Mouse (Mus musculus) frontal cortex, postnatal 10 days (tissue): Measurements from ENCODE around the gene Dlx3.

Experiments
- DNase-seq, 2 experiments: peaks; one replicate each; pipeline ENCODE4 v3.0.0; 2022; ENCODE audit warnings: low spot score in 2 of 2, mixed read lengths in 1 of 2

The Dlx3 gene

GRCm38 (mm10) chr11:95119990-95120632, at the start of gene Dlx3:
Gene Dlx3 (plus strand): TSS chr11:95120119.
- DNase-seq = no peak

- DNase-seq = no peak
These were observed 49.5 kb upstream of the Dlx3 start for GRCm38 (mm10) chr11:95070140-95071107.

- DNase-seq = no peak
These were observed 48.7 kb upstream of the Dlx3 start for GRCm38 (mm10) chr11:95071266-95071665.

GRCm38 (mm10) chr11:95072136-95072535, 47.8 kb upstream of the Dlx3 start:
- DNase-seq = no peak

- DNase-seq = no peak
These were observed 47.1 kb upstream of the Dlx3 start for GRCm38 (mm10) chr11:95072804-95073203.

- no peak for DNase-seq
These were observed 46.1 kb upstream of the Dlx3 start for GRCm38 (mm10) chr11:95073835-95074234.

GRCm38 (mm10) chr11:95074694-95075093, 45.2 kb upstream of the Dlx3 start:
- no peak for DNase-seq

GRCm38 (mm10) chr11:95075197-95076040, 44.5 kb upstream of the Dlx3 start:
- no peak for DNase-seq

GRCm38 (mm10) chr11:95076041-95076535, 43.8 kb upstream of the Dlx3 start:
- DNase-seq = peak in 1 of 2 experiments; percentile 37

- DNase-seq = peak in 1 of 2 experiments; percentile 43
These were observed 43.3 kb upstream of the Dlx3 start, which contains the start of gene Itga3 for GRCm38 (mm10) chr11:95076536-95077111. Gene Itga3 (minus strand): TSS chr11:95076801.

GRCm38 (mm10) chr11:95077956-95078355, 42.0 kb upstream of the Dlx3 start:
- DNase-seq = no peak

- DNase-seq = no peak
These were observed 40.6 kb upstream of the Dlx3 start for GRCm38 (mm10) chr11:95079256-95079875.

GRCm38 (mm10) chr11:95080783-95081182, 39.1 kb upstream of the Dlx3 start:
- no peak for DNase-seq

GRCm38 (mm10) chr11:95082896-95083295, 37.0 kb upstream of the Dlx3 start:
- DNase-seq = no peak

- no peak for DNase-seq
These were observed 35.7 kb upstream of the Dlx3 start for GRCm38 (mm10) chr11:95084175-95084574.

- DNase-seq = no peak
These were observed 35.0 kb upstream of the Dlx3 start for GRCm38 (mm10) chr11:95084811-95085382.

- no peak for DNase-seq
These were observed 34.2 kb upstream of the Dlx3 start for GRCm38 (mm10) chr11:95085710-95086109.

GRCm38 (mm10) chr11:95086229-95086628, 33.7 kb upstream of the Dlx3 start:
- no peak for DNase-seq

GRCm38 (mm10) chr11:95087301-95088228, 32.4 kb upstream of the Dlx3 start:
- no peak for DNase-seq
